Mouse (Mus musculus) spleen, postnatal 10 days (tissue): ENCODE data around the gene Runx2.

Experiments
- DNase-seq, 2 experiments: peaks; one replicate each; pipeline ENCODE4 v3.0.0; 2021 to 2022; ENCODE audit warnings: low spot score in 2 of 2

The Runx2 gene

DNA sequence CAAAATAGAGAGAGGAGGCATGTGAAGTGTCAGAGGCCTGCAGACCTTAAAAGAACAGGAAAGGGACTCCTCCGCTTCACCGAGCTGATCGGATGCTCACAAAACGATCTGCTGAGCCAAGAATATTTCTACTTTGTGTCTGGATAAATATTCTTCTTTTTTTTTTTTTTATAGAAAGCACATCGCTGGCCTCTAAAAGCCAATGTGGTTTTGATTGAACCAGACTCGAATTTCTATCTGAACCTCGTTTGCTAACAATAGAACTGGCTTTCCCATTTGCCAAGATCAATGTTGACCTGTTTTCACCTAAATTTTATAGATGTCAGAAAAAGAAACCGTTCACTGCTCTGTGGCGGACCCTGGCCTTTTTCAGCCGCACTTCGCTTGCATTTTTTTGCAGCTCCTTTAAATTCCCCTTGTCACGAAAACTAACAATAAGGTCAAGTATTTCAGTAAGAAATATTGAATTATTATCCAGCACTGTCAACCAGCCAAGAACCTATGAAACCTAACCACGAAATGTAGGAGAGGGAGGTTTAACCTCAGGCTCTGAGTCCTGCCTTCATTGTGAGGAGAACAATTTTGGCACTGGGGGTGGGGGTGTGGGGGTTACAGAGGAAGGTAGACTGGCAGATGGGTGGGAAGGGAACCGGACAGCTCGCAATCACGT lies 222.4 kb downstream of the Runx2 start:
- no peak for DNase-seq

DNA sequence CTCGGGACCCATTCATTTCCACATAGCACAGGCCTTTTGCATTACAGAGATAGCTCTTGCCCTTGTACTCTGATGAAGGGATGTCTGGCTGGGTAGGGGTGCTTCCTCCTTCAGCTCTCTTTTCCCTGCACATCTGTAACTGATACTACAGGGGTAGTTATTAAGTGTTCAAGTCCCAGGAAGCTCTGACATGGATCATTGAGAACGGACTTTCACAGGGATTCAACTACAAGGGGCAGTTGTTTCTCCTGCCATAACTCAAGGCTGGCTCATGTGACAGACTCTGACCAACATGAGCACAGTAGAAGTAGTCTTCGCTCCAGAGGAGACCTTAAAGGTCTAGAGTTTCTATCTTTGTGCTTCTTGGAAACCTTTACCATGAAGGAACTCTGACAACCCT lies 226.1 kb downstream of the Runx2 start:
- no peak for DNase-seq

DNA sequence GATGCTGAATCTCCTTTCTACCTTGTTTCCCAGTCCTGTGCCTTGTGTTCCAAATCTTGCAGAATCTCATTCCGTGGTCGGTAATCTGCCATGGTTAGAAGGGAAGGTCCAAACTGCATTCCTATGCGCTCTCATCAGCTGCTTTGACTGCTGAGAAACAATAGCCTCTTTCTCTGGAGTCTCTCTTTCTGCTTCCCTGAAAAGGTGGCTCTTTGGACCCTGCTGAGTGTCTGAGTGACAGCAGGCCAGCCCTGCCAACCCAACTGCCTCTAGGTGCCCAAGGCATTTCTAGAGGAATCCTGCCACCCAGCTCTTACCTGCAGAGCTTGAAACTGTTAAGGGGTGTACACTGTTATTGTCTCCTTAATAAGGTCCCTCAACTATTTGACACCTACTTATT lies 226.6 kb downstream of the Runx2 start:
- no peak for DNase-seq

DNA sequence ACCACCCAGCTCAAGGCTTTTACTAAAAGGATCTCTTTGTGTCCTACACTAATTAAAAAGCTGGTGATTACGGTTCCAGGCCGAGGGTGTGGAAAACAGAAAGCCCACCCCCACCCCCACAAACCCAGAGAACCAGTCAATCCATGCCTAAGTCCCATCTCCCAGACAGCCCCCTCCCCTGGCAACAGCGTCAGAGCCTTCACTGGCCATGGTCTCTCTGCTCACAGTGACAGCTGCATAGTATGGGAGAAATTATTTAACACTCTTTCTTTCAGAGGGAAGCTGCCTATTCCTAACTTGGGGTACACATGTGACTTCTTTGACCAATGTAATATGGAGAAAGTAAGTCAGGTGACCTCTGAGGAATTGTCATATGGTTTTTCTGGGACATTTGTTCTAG lies 228.4 kb downstream of the Runx2 start:
- no peak for DNase-seq

GRCm38 (mm10) chr17:44584781-44585180 lies 229.8 kb downstream of the Runx2 start:
- DNase-seq = no peak

DNA sequence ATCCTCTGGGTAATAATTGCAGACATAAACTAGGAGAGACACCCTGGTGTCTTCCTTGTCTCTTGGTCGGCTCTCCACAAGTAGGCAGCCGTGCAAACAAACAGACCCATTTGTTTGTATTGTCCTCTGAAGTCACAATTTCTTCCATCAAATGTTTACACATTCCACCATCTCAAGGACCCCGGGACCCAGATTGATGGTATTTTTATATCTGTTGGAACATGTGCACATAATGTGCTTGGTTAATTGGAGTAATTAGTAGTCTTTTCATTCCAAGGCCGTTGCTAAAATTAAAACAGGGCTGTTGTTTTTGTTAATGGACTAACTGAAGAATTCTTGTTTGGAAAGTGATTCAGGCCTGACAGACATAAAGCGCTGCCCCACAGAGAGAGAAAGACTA lies 236.8 kb downstream of the Runx2 start:
- DNase-seq = no peak

DNA sequence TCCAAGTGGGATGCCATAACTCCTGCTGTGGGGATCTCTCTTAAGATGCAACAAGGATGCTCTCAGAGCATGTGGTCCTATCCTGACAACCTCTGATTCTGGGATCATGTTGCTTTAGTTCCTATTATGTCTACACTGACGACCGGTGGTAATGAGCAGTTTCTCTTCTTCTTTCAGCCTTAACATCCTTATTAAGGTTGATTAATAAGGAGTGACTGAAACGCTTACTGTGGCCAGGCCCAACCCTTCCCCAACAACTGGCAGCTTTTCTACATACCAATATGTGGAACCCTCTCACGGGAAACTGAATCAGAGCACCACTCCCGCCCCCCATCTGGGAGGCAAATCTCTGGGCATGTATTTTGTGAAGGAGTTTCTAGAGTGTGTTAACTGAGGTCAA lies 243.7 kb downstream of the Runx2 start:
- no peak for DNase-seq

DNA sequence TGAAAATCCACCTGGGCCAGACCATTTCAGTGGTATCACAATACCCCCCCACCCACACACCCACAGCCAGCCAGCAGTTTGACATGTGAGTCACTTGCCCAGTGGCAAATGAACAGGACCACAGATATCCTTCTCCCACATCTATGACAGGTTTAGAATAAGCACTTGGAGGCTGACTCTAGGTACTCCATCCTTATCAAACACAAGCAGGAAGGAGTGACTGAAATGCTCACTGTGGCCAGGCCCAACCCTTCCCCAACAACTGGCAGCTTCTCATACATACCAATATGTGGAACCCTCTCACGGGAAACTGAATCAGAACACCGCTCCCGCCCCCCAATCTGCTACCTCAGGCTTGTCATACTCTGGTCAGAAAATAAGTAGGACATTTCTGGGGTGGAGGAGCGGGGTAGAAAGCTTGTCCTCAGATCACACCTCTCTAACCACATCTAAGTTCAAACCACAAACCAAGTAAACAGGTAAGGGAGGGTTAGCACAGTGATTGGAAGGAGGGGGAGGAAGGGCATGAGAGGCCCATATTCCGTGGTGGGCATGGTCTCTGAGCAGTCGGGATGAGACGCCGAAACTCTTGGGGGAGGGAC lies 245.5 kb downstream of the Runx2 start:
- DNase-seq = no peak

GRCm38 (mm10) chr17:44566992-44567391 lies 247.6 kb downstream of the Runx2 start:
- no peak for DNase-seq

DNA sequence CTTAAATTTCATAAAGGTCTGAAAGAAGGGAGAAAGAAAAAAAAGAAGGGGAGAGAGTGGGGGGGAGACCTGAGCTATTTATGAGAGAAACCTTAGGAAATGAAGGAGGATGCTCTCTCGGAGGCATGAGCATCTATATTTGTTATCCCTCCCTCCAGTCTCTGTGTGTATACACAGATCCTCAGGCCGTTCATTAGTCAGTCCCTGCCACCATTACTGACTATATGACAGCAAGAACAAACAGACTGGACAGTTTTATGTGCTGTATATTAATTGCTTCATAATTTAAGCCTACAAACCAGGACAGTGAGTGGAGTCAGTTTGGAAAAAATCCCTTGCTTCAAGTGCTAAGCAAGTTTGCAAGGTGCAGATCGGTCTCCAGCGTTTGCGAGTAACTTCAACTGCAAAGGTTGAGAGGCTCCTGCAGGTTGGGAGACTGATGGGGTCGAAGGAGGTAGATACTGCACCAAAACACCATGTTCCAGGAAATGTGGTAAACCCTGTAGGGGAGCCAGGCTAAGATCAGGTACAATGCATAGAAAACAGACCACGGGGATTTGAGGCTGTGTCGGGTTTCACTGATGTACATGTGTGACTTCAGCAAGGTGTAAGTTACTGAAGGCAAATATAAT lies 248.6 kb downstream of the Runx2 start:
- DNase-seq = no peak

GRCm38 (mm10) chr17:44565311-44565831 lies 249.2 kb downstream of the Runx2 start:
- no peak for DNase-seq

DNA sequence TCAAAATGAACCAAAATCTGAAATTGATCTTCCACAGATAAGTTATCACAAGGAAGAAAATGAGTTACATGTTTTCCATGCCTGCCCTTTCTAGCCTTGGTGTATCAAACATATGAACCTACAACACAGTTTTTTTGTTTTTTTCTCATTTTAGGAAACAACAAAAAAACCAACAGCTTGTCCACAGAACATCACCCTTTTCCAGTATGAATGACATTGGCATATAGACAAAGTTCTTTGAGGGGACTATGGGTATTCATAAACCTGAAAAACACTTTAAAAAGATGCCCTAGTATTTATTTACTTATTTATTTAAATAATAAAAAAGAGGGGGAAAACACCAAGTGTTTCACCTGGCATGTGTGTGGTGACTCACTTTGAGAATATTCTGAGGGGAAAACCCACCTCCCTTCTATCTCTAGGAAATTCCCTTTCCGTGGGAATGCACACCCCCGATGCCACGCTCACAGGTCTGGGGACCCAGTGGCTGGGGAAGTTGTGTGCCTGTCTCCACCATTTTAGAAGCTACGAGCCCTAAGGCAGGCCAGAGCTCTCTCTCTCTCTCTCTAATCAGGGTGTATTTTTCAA lies 249.9 kb downstream of the Runx2 start:
- DNase-seq = no peak

- no peak for DNase-seq
Observed at GRCm38 (mm10) chr17:44560016-44560415, 254.6 kb downstream of the Runx2 start.

GRCm38 (mm10) chr17:44557199-44558111 lies 257.1 kb downstream of the Runx2 start:
- no peak for DNase-seq

DNA sequence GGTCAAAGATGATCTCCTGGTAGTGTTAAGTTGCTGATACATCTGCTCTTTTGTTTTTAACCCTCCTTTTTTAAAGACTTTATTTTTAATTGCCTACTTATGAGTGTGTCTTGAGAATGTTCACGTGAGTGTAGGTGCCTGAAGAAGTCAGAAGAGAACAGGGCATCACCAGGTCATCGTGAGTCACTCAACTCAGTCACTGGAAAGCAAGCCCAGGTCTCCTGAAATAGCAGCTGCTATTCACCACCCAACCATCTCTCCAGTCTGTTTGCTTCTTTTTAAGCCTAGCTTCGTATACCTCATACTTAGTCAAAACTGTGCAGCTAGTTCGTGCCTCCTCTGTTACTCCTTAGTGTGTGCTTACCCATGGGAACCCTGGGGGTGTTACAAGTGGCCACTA lies 259.7 kb downstream of the Runx2 start:
- no peak for DNase-seq

- no peak for DNase-seq
Observed at GRCm38 (mm10) chr17:44549551-44549950, 265.0 kb downstream of the Runx2 start.

GRCm38 (mm10) chr17:44547922-44548321 lies 266.7 kb downstream of the Runx2 start:
- no peak for DNase-seq

DNA sequence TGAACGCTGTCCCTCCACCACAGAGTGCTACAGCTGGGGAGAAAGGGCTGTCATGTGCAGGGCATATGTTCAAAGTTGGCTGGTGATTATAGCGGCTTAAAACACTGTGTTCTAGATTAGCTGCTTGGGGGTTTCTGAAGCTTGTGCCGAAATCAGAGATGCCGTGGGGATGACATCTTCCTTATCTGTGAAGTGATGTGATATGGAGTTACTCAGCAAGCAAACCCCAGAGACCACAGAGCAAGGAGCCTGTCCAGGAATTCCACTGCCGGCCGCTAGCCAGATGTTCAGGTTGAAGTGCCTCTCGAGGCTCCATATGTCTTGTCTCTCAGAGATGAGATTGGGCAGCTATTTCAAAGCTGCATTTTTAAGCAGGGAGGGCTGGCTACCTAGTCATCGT lies 267.8 kb downstream of the Runx2 start:
- no peak for DNase-seq

GRCm38 (mm10) chr17:44545141-44545813 lies 269.3 kb downstream of the Runx2 start:
- DNase-seq = no peak

DNA sequence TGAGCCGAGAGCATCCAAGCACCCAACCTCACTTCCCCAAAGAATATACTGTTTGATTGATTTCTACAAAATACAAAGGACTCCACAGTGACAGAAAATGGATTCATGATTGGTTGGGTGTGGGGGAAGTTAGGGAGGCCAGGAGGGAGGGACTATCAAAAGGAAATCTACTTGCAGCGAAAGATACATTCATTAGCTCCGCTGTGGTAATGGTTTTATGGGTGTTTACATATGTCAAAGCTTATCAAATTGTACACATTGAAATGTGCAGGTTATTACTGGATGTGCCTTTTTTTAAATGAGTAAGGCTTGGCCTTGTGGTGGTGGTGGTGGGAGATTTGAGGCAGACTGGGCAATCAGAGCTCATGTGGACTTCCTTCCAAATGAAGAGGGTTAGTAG lies 271.9 kb downstream of the Runx2 start:
- no peak for DNase-seq

- no peak for DNase-seq
Observed at GRCm38 (mm10) chr17:44540699-44541098, 273.9 kb downstream of the Runx2 start.
